Mouse (Mus musculus): ENCODE measurements around the gene Cnr2.

DNA sequence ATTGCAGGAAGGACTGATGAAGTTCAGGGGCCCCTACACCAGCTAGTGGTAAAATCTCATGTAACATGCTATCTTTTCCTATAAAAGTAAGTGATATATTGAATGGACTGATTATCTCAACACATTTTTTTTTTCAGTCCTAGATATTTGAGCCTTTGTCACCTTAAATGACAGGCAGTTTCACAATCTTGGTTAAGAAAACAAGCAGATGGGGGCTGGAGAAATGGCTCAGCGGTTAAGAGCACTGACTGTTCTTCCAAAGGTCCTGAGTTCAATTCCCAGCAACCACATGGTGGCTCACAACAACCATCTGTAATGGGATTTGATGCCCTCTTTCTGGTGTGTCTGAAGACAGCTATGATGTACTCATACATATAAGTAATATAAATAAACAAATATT lies 27.0 kb downstream of the Cnr2 start:
- TF ChIP-seq CTCF (IDR thresholded peaks at IDR 0.05) (no peak), POLR2A (IDR thresholded peaks at IDR 0.05; ENCODE audit: insufficient read depth, low read depth, low read length) (no peak)
